Mouse (Mus musculus) MEL (cell line): ENCODE results near the gene Fbxl21. TPM values are rescaled to one million over a fixed set of nuclear protein-coding genes. Genes with fewer than 3 reads are reported as not detected.

ENCODE experiments used
- DNase-seq: peaks from one replicate; pipeline ENCODE4 v3.0.0; 2011; ENCODE audit warnings: low read depth, low spot score
- H3K27ac ChIP-seq: 2 replicates; pipeline ENCODE4 v1.5.1; 2012; ENCODE audit warnings: low read depth, mild to moderate bottlenecking, control low read depth, low read length, moderate library complexity; ENCODE audit not compliant: control insufficient read depth
- H3K27me3 ChIP-seq, 2 experiments: fragments of 150-350 bp in 1 of 2; sonication (generic) in 1 of 2; 2 replicates each; pipeline ENCODE4 v1.6.1; 2012; ENCODE audit warnings: low read length in 2 of 2, mild to moderate bottlenecking in 2 of 2, improper control_type of control experiment in 1 of 2, moderate library complexity in 1 of 2; ENCODE audit not compliant: insufficient read depth in 2 of 2, control insufficient read depth in 1 of 2
- H3K36me3 ChIP-seq, 2 experiments: 2 replicates each; pipeline ENCODE4 v1.6.1; 2012 to 2014; ENCODE audit warnings: low read length in 2 of 2, improper control_type of control experiment in 1 of 2, inconsistent platforms in 1 of 2, mild to moderate bottlenecking in 1 of 2; ENCODE audit not compliant: insufficient read depth in 2 of 2, control insufficient read depth in 1 of 2
- H3K4me1 ChIP-seq, 2 experiments: fragments of 150-350 bp in 1 of 2; sonication (generic) in 1 of 2; 2 replicates each; pipeline ENCODE4 v1.6.1; 2012; ENCODE audit warnings: low read length in 2 of 2, improper control_type of control experiment in 1 of 2, mild to moderate bottlenecking in 1 of 2; ENCODE audit not compliant: insufficient read depth in 2 of 2, control insufficient read depth in 1 of 2
- H3K4me3 ChIP-seq, 2 experiments: fragments of 150-350 bp in 1 of 2; sonication (generic) in 1 of 2; 2 replicates each; pipeline ENCODE4 v1.5.1; 2012; ENCODE audit warnings: low read depth in 2 of 2, low read length in 2 of 2, mild to moderate bottlenecking in 2 of 2, moderate library complexity in 2 of 2, control low read depth in 1 of 2, improper control_type of control experiment in 1 of 2; ENCODE audit not compliant: control insufficient read depth in 1 of 2, insufficient read depth in 1 of 2
- H3K79me2 ChIP-seq: 2 replicates; pipeline ENCODE4 v1.6.1; 2012; ENCODE audit warnings: mild to moderate bottlenecking, low read length, moderate library complexity; ENCODE audit not compliant: control insufficient read depth, poor library complexity, insufficient read depth
- H3K9ac ChIP-seq: 2 replicates; pipeline ENCODE4 v1.6.1; 2012; ENCODE audit warnings: low read depth, mild to moderate bottlenecking, control low read depth, low read length, moderate library complexity; ENCODE audit not compliant: control insufficient read depth, poor library complexity, severe bottlenecking
- H3K9me3 ChIP-seq: fragments of 150-350 bp; sonication (generic); replicated peaks from 2 replicates; pipeline ENCODE4 v1.6.1; 2012; ENCODE audit warnings: mild to moderate bottlenecking, low read length, improper control_type of control experiment, moderate library complexity; ENCODE audit not compliant: insufficient read depth
- BHLHE40 ChIP-seq: IDR thresholded peaks from 2 replicates; pipeline ENCODE4 v1.6.1; 2012; ENCODE audit warnings: low read depth, mild to moderate bottlenecking, inconsistent platforms, low read length, improper control_type of control experiment, borderline replicate concordance
- CHD1 ChIP-seq: IDR thresholded peaks from 2 replicates; pipeline ENCODE4 v1.6.1; 2012; ENCODE audit warnings: low read depth, mild to moderate bottlenecking, inconsistent platforms, low read length, improper control_type of control experiment
- CHD2 ChIP-seq: IDR thresholded peaks from 2 replicates; pipeline ENCODE4 v1.6.1; 2011; ENCODE audit warnings: low read length, improper control_type of control experiment
- E2F4 ChIP-seq: IDR thresholded peaks from 2 replicates; pipeline ENCODE4 v1.6.1; 2011; ENCODE audit warnings: low read depth, low read length, improper control_type of control experiment, borderline replicate concordance
- ELF1 ChIP-seq: IDR thresholded peaks from 2 replicates; pipeline ENCODE4 v1.6.1; 2014; ENCODE audit warnings: low read depth, mild to moderate bottlenecking, inconsistent platforms, low read length, improper control_type of control experiment, moderate library complexity
- EP300 ChIP-seq, 2 experiments: IDR thresholded peaks; 2 replicates each; pipeline ENCODE4 v1.6.1; 2011; ENCODE audit warnings: improper control_type of control experiment in 2 of 2, low read length in 2 of 2, low read depth in 1 of 2, mild to moderate bottlenecking in 1 of 2
- GATA1 ChIP-seq: IDR thresholded peaks from 2 replicates; pipeline ENCODE4 v1.6.1; 2011; ENCODE audit warnings: low read depth, low read length, improper control_type of control experiment
- HCFC1 ChIP-seq: IDR thresholded peaks from 2 replicates; pipeline ENCODE4 v1.6.1; 2012; ENCODE audit warnings: low read depth, mild to moderate bottlenecking, inconsistent platforms, low read length, improper control_type of control experiment, moderate library complexity
- JUND ChIP-seq: IDR thresholded peaks from 2 replicates; pipeline ENCODE4 v1.6.1; 2011; ENCODE audit warnings: low read depth, mild to moderate bottlenecking, improper control_type of control experiment, low read length
- KAT2A ChIP-seq: conservative IDR thresholded peaks from 2 replicates; pipeline ENCODE4 v1.6.1; 2012; ENCODE audit warnings: low read depth, low read length, improper control_type of control experiment, inconsistent platforms
- MAFK ChIP-seq: IDR thresholded peaks from 2 replicates; pipeline ENCODE4 v1.6.1; 2011; ENCODE audit warnings: low read depth, mild to moderate bottlenecking, low read length, improper control_type of control experiment, borderline replicate concordance
- MAX ChIP-seq: IDR thresholded peaks from 2 replicates; pipeline ENCODE4 v1.6.1; 2011; ENCODE audit warnings: low read length, improper control_type of control experiment
- MAZ ChIP-seq: IDR thresholded peaks from 2 replicates; pipeline ENCODE4 v1.6.1; 2012; ENCODE audit warnings: low read depth, mild to moderate bottlenecking, inconsistent platforms, low read length, improper control_type of control experiment
- MEF2A ChIP-seq: IDR thresholded peaks from 2 replicates; pipeline ENCODE4 v1.6.1; 2014; ENCODE audit warnings: low read depth, mild to moderate bottlenecking, inconsistent platforms, low read length, improper control_type of control experiment; ENCODE audit not compliant: poor library complexity, insufficient replicate concordance, severe bottlenecking; ENCODE audit errors: extremely low read depth
- MYB ChIP-seq: IDR thresholded peaks from 2 replicates; pipeline ENCODE4 v1.6.1; 2011; ENCODE audit warnings: mild to moderate bottlenecking, low read depth, low read length, improper control_type of control experiment
- POLR2A ChIP-seq, 2 experiments: IDR thresholded peaks; 2 replicates each; pipeline ENCODE4 v1.6.1; 2011 to 2012; ENCODE audit warnings: low read length in 2 of 2, mild to moderate bottlenecking in 2 of 2, control low read depth in 1 of 2, improper control_type of control experiment in 1 of 2, low read depth in 1 of 2, moderate library complexity in 1 of 2; ENCODE audit not compliant: control insufficient read depth in 1 of 2, insufficient read depth in 1 of 2, poor library complexity in 1 of 2
- RAD21 ChIP-seq: IDR thresholded peaks from 2 replicates; pipeline ENCODE4 v1.6.1; 2011; ENCODE audit warnings: mild to moderate bottlenecking, low read depth, low read length, improper control_type of control experiment
- SIN3A ChIP-seq: IDR thresholded peaks from 2 replicates; pipeline ENCODE4 v1.6.1; 2012; ENCODE audit warnings: low read length, improper control_type of control experiment, inconsistent platforms
- SMC3 ChIP-seq: IDR thresholded peaks from 2 replicates; pipeline ENCODE4 v1.6.1; 2011; ENCODE audit warnings: low read depth, low read length, improper control_type of control experiment
- UBTF ChIP-seq: IDR thresholded peaks from 2 replicates; pipeline ENCODE4 v1.6.1; 2012; ENCODE audit warnings: low read depth, mild to moderate bottlenecking, inconsistent platforms, low read length, improper control_type of control experiment, moderate library complexity, borderline replicate concordance; ENCODE audit not compliant: insufficient read depth
- USF1 ChIP-seq: IDR thresholded peaks from 2 replicates; pipeline ENCODE4 v1.6.1; 2014; ENCODE audit warnings: low read depth, mild to moderate bottlenecking, inconsistent platforms, low read length, improper control_type of control experiment, moderate library complexity
- USF2 ChIP-seq, 2 experiments: IDR thresholded peaks; 2 replicates each; pipeline ENCODE4 v1.6.1; 2011 to 2012; ENCODE audit warnings: improper control_type of control experiment in 2 of 2, low read length in 2 of 2, borderline replicate concordance in 1 of 2, inconsistent platforms in 1 of 2, low read depth in 1 of 2, mild to moderate bottlenecking in 1 of 2; ENCODE audit not compliant: insufficient read depth in 1 of 2
- ZC3H11A ChIP-seq: IDR thresholded peaks from 2 replicates; pipeline ENCODE4 v1.6.1; 2012; ENCODE audit warnings: low read depth, mild to moderate bottlenecking, inconsistent platforms, low read length, improper control_type of control experiment
- ZMIZ1 ChIP-seq: IDR thresholded peaks from 2 replicates; pipeline ENCODE4 v1.6.1; 2012; ENCODE audit warnings: low read depth, mild to moderate bottlenecking, inconsistent platforms, low read length, improper control_type of control experiment, moderate library complexity
- polyA plus RNA-seq, 2 experiments: library from polyadenylated mRNA; stranded (reverse) in 1 of 2; unstranded in 1 of 2; fragments of >175 nt in 1 of 2; fragments of >200 nt in 1 of 2; gene quantifications; 2 replicates each; pipeline versions ENCODE4 v1.2.1 to v1.2.4; 2012; ENCODE audit warnings: low replicate concordance in 2 of 2, low read depth in 1 of 2; ENCODE audit not compliant: insufficient read length in 2 of 2, insufficient read depth in 1 of 2, missing spikeins in 1 of 2
- total RNA-seq: library from RNA; depleted of rRNA; stranded (reverse); fragments of 300-350 nt; gene quantifications from 2 replicates; pipeline ENCODE4 v1.2.3, GENCODE M21; 2012

Fbxl21 gene
- total and polyA plus RNA-seq, 3 experiments, result not detected

- Histone ChIP-seq H3K36me3 (no peaks in the 10 kb centered on the region), H3K9me3 (no peaks in the 10 kb centered on the region), H3K4me1 (no peaks in the 10 kb centered on the region), H3K27me3 (no peaks in the 10 kb centered on the region), H3K27ac (no peak overlapping the region), H3K9ac (no peak overlapping the region), H3K4me3 (no peak overlapping the region)
- TF ChIP-seq POLR2A (IDR thresholded peaks at IDR 0.05; ENCODE audit: control insufficient read depth in 1 of 2, insufficient read depth in 1 of 2, low read depth in 1 of 2, low read length in 2 of 2, poor library complexity in 1 of 2) (no peak), MAZ (no peak), ZC3H11A (no peak), CHD1 (no peak), MEF2A (no peak), RAD21 (no peak), UBTF (no peak), JUND (no peak), HCFC1 (no peak), MAFK (no peak), USF2 (IDR thresholded peaks at IDR 0.05; ENCODE audit: borderline replicate concordance in 1 of 2, insufficient read depth in 1 of 2, low read depth in 1 of 2, low read length in 2 of 2) (no peak), BHLHE40 (no peak), SMC3 (no peak), SIN3A (no peak), KAT2A (no peak), E2F4 (no peak), EP300 (IDR thresholded peaks at IDR 0.05; ENCODE audit: low read depth in 1 of 2, low read length in 2 of 2) (no peak), ELF1 (no peak), USF1 (no peak)
- TF ChIP-seq, all 39 proteins: peak for 0
- H3K79me2 ChIP-seq, result no peaks in the 10 kb centered on the region
- no peak for DNase-seq
Observed at GRCm38 (mm10) chr13:56488012-56488411, 34.3 kb upstream of the Fbxl21 start.

- Histone ChIP-seq H3K4me3 (no peak overlapping the region), H3K36me3 (no peaks in the 10 kb centered on the region), H3K9me3 (no peaks in the 10 kb centered on the region), H3K9ac (no peak overlapping the region), H3K27ac (no peak overlapping the region), H3K27me3 (no peaks in the 10 kb centered on the region), H3K4me1 (no peaks in the 10 kb centered on the region), H3K79me2 (no peaks in the 10 kb centered on the region)
- TF ChIP-seq MEF2A, result no peak
- TF ChIP-seq ZMIZ1, result no peak
- no peak for TF ChIP-seq MYB
- no peak for TF ChIP-seq SIN3A
- TF ChIP-seq GATA1, result no peak
- no peak for TF ChIP-seq MAX
- no peak for TF ChIP-seq EP300 (IDR thresholded peaks at IDR 0.05; ENCODE audit: low read depth in 1 of 2, low read length in 2 of 2)
- TF ChIP-seq CHD2, result no peak
- no peak for TF ChIP-seq UBTF
- no peak for TF ChIP-seq RAD21
- DNase-seq, result no peak
Observed at GRCm38 (mm10) chr13:56494440-56494839, 27.8 kb upstream of the Fbxl21 start.
